Comparison of ENCODE assay signal across 24 mouse cellular contexts in the genomic region with DNA sequence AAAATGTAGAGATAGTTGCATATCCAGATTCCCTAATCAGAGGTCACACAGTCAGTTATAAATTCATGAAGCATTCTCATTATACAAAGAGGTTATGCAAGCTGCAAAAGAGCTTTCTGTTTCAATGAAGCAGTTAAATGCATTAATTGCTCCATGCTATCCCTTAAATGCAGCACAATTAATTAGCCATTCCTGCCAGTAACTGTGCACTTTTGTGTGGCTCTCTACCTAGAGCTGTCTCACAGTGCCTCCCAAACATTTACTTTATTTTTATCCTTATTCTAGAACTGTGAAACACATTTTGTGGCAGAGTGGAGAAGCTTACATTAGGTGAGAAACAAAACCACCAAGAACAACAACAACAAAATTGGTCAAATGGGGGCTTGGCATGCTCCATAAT.
A peak's percentile ranks its signal among the peaks of the same experiment; 100 is the strongest.
DNase-seq lines count a peak whose midpoint lies in the region; ATAC-seq and TF ChIP-seq lines count a peak whose summit lies in the region.
"Had no signal": no experiment of that assay in that cellular context is flagged by ENCODE, and none has a peak within 500 bp of the region (broad histone marks: within the 10 kb centered on the region; RNA-seq: fewer than 3 reads in every experiment).

No protein-coding gene starts in this region.

- no peak overlapping the region for H3K4me3 ChIP-seq in forebrain, embryonic 12.5 days (replicated peaks)
- no peak overlapping the region for H3K4me3 ChIP-seq in forebrain, postnatal 0 days (ENCODE audit: low read depth, low read length)
- H3K4me3 ChIP-seq in forebrain, embryonic 13.5 days: no peak overlapping the region
- no peak overlapping the region for H3K4me3 ChIP-seq in forebrain, embryonic 16.5 days (replicated peaks; ENCODE audit: low read length)
- no peak overlapping the region for H3K4me3 ChIP-seq in midbrain, embryonic 11.5 days (ENCODE audit: low read depth, low read length)
- H3K4me3 ChIP-seq: heart, embryonic 12.5 days; heart, embryonic 15.5 days; hindbrain, embryonic 10.5 days; hindbrain, embryonic 13.5 days had no signal

- DNase-seq in forebrain, postnatal 0 days: no peak
- no peak for DNase-seq in midbrain, embryonic 11.5 days (ENCODE audit: low spot score, missing footprints)
- no peak for DNase-seq in cerebellum, adult 18-20 months
- DNase-seq: adrenal gland, adult 8-10 months; adrenal gland, postnatal 25 days; B cell, adult 2 months; cerebellum, adult 11 months; cerebellum, adult 8-10 months; cerebellum, postnatal 10 days; gastrocnemius, postnatal 25 days; heart, postnatal 36 days; kidney, adult 18-20 months; kidney, adult 9 months had no signal

- no peak overlapping the region for H3K4me2 ChIP-seq in forebrain, embryonic 12.5 days
- no peak overlapping the region for H3K4me2 ChIP-seq in forebrain, postnatal 0 days (ENCODE audit: low read depth)
- H3K4me2 ChIP-seq in forebrain, embryonic 13.5 days: no peak overlapping the region
- H3K4me2 ChIP-seq in forebrain, embryonic 16.5 days (ENCODE audit: low read length): no peak overlapping the region
- H3K4me2 ChIP-seq in midbrain, embryonic 11.5 days: no peak overlapping the region
- H3K4me2 ChIP-seq: heart, embryonic 12.5 days; heart, embryonic 15.5 days; hindbrain, embryonic 13.5 days had no signal

- no peaks in the 10 kb centered on the region for H3K27me3 ChIP-seq in forebrain, embryonic 12.5 days
- H3K27me3 ChIP-seq in forebrain, postnatal 0 days (ENCODE audit: insufficient read depth, low read length): no peaks in the 10 kb centered on the region
- no peaks in the 10 kb centered on the region for H3K27me3 ChIP-seq in forebrain, embryonic 13.5 days
- H3K27me3 ChIP-seq in forebrain, embryonic 16.5 days (replicated peaks; ENCODE audit: control insufficient read depth, insufficient read depth, low read length): no peaks in the 10 kb centered on the region
- no peaks in the 10 kb centered on the region for H3K27me3 ChIP-seq in midbrain, embryonic 11.5 days (ENCODE audit: control insufficient read depth, insufficient read depth, low read length)
- H3K27me3 ChIP-seq: CH12.LX; heart, embryonic 12.5 days; heart, embryonic 15.5 days; hindbrain, embryonic 13.5 days had no signal

- H3K4me1 ChIP-seq in forebrain, embryonic 12.5 days: peaks cover 12% of the 10 kb centered on the region
- no peaks in the 10 kb centered on the region for H3K4me1 ChIP-seq in forebrain, postnatal 0 days (ENCODE audit: insufficient read depth)
- H3K4me1 ChIP-seq in forebrain, embryonic 13.5 days: peaks cover 25% of the 10 kb centered on the region
- H3K4me1 ChIP-seq in forebrain, embryonic 16.5 days (replicated peaks; ENCODE audit: control insufficient read depth, insufficient read depth, low read length): peaks cover 11% of the 10 kb centered on the region
- no peaks in the 10 kb centered on the region for H3K4me1 ChIP-seq in midbrain, embryonic 11.5 days (ENCODE audit: control insufficient read depth, insufficient read depth, low read length)
- H3K4me1 ChIP-seq: heart, embryonic 12.5 days; heart, embryonic 15.5 days; hindbrain, embryonic 10.5 days had no signal

- no peak for TF ChIP-seq CTCF in forebrain, postnatal 0 days (IDR thresholded peaks at IDR 0.05; ENCODE audit: low read depth)

- ATAC-seq in forebrain, embryonic 12.5 days (ENCODE audit: low FRiP score): peak; percentile 72; the same call in 1 of the 2 replicates
- no peak for ATAC-seq in forebrain, postnatal 0 days
- ATAC-seq in forebrain, embryonic 13.5 days: peak; percentile 90
- ATAC-seq in forebrain, embryonic 16.5 days: peak; percentile 87
- ATAC-seq in midbrain, embryonic 11.5 days (ENCODE audit: low FRiP score): no peak
- ATAC-seq: hindbrain, embryonic 16.5 days; intestine, embryonic 16.5 days had no signal

- no peak overlapping the region for H3K27ac ChIP-seq in forebrain, embryonic 12.5 days
- H3K27ac ChIP-seq in forebrain, postnatal 0 days (ENCODE audit: low read depth, low read length): no peak overlapping the region
- peak overlapping the region; percentile 31; the same call in 1 of the 2 replicates for H3K27ac ChIP-seq in forebrain, embryonic 13.5 days
- H3K27ac ChIP-seq in forebrain, embryonic 16.5 days (ENCODE audit: low read length): peak overlapping the region; percentile 23
- no peak overlapping the region for H3K27ac ChIP-seq in midbrain, embryonic 11.5 days (ENCODE audit: low read depth, low read length)
- H3K27ac ChIP-seq: heart, embryonic 15.5 days; hindbrain, embryonic 10.5 days; hindbrain, embryonic 13.5 days had no signal

- no peak overlapping the region for H3K9ac ChIP-seq in forebrain, embryonic 12.5 days
- H3K9ac ChIP-seq in forebrain, postnatal 0 days: no peak overlapping the region
- no peak overlapping the region for H3K9ac ChIP-seq in forebrain, embryonic 13.5 days
- no peak overlapping the region for H3K9ac ChIP-seq in forebrain, embryonic 16.5 days (replicated peaks; ENCODE audit: low read depth, low read length)
- H3K9ac ChIP-seq in midbrain, embryonic 11.5 days (ENCODE audit: low read length): no peak overlapping the region
- H3K9ac ChIP-seq: heart, embryonic 12.5 days; heart, embryonic 15.5 days; hindbrain, embryonic 13.5 days had no signal

- H3K9me3 ChIP-seq in forebrain, embryonic 12.5 days: no peaks in the 10 kb centered on the region
- H3K9me3 ChIP-seq in forebrain, postnatal 0 days (ENCODE audit: low read length): no peaks in the 10 kb centered on the region
- no peaks in the 10 kb centered on the region for H3K9me3 ChIP-seq in forebrain, embryonic 13.5 days (replicated peaks)
- H3K9me3 ChIP-seq in forebrain, embryonic 16.5 days (ENCODE audit: control insufficient read depth, low read length): no peaks in the 10 kb centered on the region
- no peaks in the 10 kb centered on the region for H3K9me3 ChIP-seq in midbrain, embryonic 11.5 days (ENCODE audit: control insufficient read depth, low read length)
- H3K9me3 ChIP-seq: G1E; heart, embryonic 12.5 days; heart, embryonic 15.5 days; hindbrain, embryonic 10.5 days; hindbrain, embryonic 13.5 days had no signal

- no peaks in the 10 kb centered on the region for H3K36me3 ChIP-seq in forebrain, embryonic 12.5 days (replicated peaks)
- no peaks in the 10 kb centered on the region for H3K36me3 ChIP-seq in forebrain, postnatal 0 days (ENCODE audit: insufficient read depth)
- H3K36me3 ChIP-seq in forebrain, embryonic 13.5 days (ENCODE audit: poor library complexity, severe bottlenecking): no peaks in the 10 kb centered on the region
- H3K36me3 ChIP-seq in forebrain, embryonic 16.5 days (ENCODE audit: control insufficient read depth, insufficient read depth): no peaks in the 10 kb centered on the region
- H3K36me3 ChIP-seq in midbrain, embryonic 11.5 days (ENCODE audit: control insufficient read depth, insufficient read depth, low read length): no peaks in the 10 kb centered on the region
- H3K36me3 ChIP-seq: G1E; heart, embryonic 12.5 days; heart, embryonic 15.5 days; hindbrain, embryonic 10.5 days; hindbrain, embryonic 13.5 days had no signal

Comparison
In these comparisons a context has a peak if more than half of its experiments do, and no peak if none do; other contexts are left out.
1. ATAC-seq: peak in forebrain, embryonic 12.5 days (single experiment), forebrain, embryonic 13.5 days (single experiment) and forebrain, embryonic 16.5 days (single experiment); none in forebrain, postnatal 0 days (single experiment) and midbrain, embryonic 11.5 days (single experiment).
2. H3K27ac ChIP-seq: peak in forebrain, embryonic 13.5 days (single experiment) and forebrain, embryonic 16.5 days (single experiment); none in forebrain, embryonic 12.5 days (single experiment), forebrain, postnatal 0 days (single experiment) and midbrain, embryonic 11.5 days (single experiment).